Mouse (Mus musculus): ENCODE measurements around the gene Olfr521.

GRCm38 (mm10) chr7:99805340-99805739, 42.0 kb downstream of the Olfr521 start:
- no peak for TF ChIP-seq CTCF (IDR thresholded peaks at IDR 0.05; ENCODE audit: low read depth)
- TF ChIP-seq EP300 (IDR thresholded peaks at IDR 0.05; ENCODE audit: low read depth) = no peak

Data from liver, embryonic 14.5 days (tissue).